Mouse (Mus musculus) frontal cortex, postnatal 36 days (tissue): ENCODE results near the gene Commd6.

ENCODE experiments used
- DNase-seq, 2 experiments: peaks; one replicate each; pipeline ENCODE4 v3.0.0; 2022; ENCODE audit warnings: low spot score in 2 of 2

Commd6 gene

GRCm38 (mm10) chr14:101640153-101640843 lies at the start of gene Commd6:
TSS of gene Commd6 (minus strand) at chr14:101640686.
- DNase-seq = peak; percentile 91 to 95

GRCm38 (mm10) chr14:101688406-101688805 lies 47.9 kb upstream of the Commd6 start:
- no peak for DNase-seq

GRCm38 (mm10) chr14:101687696-101688095 lies 47.2 kb upstream of the Commd6 start:
- no peak for DNase-seq

- DNase-seq = no peak
Observed at GRCm38 (mm10) chr14:101672226-101672625, 31.7 kb upstream of the Commd6 start.

- DNase-seq = no peak
Observed at GRCm38 (mm10) chr14:101668626-101669025, 28.1 kb upstream of the Commd6 start.

- no peak for DNase-seq
Observed at GRCm38 (mm10) chr14:101666536-101666935, 26.1 kb upstream of the Commd6 start.

DNA sequence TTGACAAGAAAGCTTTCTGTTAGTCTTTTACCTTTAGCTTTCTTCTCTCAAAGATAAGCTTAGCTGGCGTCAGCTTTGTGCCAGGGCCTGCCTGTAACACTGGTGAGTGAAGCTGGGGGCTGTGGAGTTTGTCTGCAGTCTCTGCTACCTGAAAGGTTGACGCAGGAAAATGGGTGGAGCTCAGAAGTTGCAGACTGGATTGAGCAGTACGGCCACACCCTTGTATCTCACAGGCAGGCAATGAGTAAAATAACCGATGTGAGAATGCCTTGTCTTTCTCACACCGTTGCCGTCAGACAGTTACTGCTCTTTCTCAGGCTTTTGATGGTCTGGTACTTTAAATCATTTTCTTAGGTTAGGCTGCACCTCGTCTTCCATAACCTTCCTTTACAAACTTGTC lies 25.6 kb upstream of the Commd6 start:
- DNase-seq = no peak

GRCm38 (mm10) chr14:101664274-101664673 lies 23.8 kb upstream of the Commd6 start:
- no peak for DNase-seq

GRCm38 (mm10) chr14:101661654-101662412 lies 21.3 kb upstream of the Commd6 start:
- DNase-seq = no peak

GRCm38 (mm10) chr14:101656307-101656706 lies 15.8 kb upstream of the Commd6 start:
- no peak for DNase-seq

- DNase-seq = no peak
Observed at GRCm38 (mm10) chr14:101654526-101654909, 14.0 kb upstream of the Commd6 start.

- peak; percentile 98 for DNase-seq
Observed at GRCm38 (mm10) chr14:101653581-101654525, 13.4 kb upstream of the Commd6 start, which contains the start of gene Uchl3. TSS of gene Uchl3 (plus strand) at chr14:101653967.

- no peak for DNase-seq
Observed at GRCm38 (mm10) chr14:101652571-101652970, 12.1 kb upstream of the Commd6 start.

DNA sequence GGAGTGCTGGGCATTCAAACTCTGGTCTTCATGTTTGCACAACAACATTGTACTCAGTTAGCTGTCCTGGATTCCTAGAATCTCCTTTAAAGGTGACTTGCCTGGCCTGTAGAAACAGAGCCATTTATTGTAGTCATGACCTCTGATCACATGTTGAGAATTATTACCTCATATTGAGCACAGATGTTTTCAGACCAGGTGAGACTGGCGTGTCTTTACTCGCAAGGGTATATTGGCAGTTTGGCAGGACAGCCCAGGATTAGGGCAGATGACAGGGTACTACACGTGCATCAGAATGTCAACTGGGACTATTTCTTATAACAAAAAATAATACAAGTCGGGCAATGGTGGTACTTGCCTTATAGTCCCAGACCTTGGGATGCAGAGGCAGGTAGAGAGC lies 10.1 kb upstream of the Commd6 start:
- DNase-seq = no peak

GRCm38 (mm10) chr14:101644948-101645347 lies 4.5 kb upstream of the Commd6 start:
- no peak for DNase-seq

GRCm38 (mm10) chr14:101637381-101637780 lies 3.1 kb downstream of the Commd6 start:
- DNase-seq = no peak

- DNase-seq = no peak
Observed at GRCm38 (mm10) chr14:101635765-101636164, 4.7 kb downstream of the Commd6 start.

DNA sequence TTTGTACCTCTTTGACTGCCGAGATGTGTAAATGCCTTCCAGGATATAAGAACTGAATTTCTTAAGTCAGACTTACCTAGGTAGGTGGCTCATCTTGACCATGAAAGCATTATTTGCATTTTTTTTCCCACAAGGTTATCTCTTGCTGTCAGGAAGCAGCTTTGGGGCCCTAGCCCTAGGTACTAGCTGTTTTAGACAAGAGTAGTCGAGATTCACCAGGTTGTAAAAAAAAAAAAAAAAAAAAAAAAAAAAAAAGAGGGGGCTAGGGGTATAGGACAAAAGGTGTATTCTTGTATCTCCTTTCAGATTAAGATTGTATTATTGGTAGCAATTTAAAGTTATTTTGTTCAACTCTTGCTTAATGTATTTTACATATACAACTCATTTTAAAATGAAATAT lies 9.9 kb downstream of the Commd6 start:
- DNase-seq = no peak

GRCm38 (mm10) chr14:101617680-101618079 lies 22.8 kb downstream of the Commd6 start:
- DNase-seq = no peak

GRCm38 (mm10) chr14:101616178-101616577 lies 24.3 kb downstream of the Commd6 start:
- no peak for DNase-seq

- DNase-seq = no peak
Observed at GRCm38 (mm10) chr14:101613206-101613605, 27.3 kb downstream of the Commd6 start.

- no peak for DNase-seq
Observed at GRCm38 (mm10) chr14:101610701-101611100, 29.8 kb downstream of the Commd6 start.
